Mouse (Mus musculus) ES-Bruce4 (cell line): Measurements from ENCODE around the gene Ptpro.

Source experiments
- CTCF ChIP-seq: IDR thresholded peaks from one replicate; pipeline ENCODE4 v1.8.1; 2011; ENCODE audit warnings: low read depth, low read length
- EP300 ChIP-seq: IDR thresholded peaks from 2 replicates; pipeline ENCODE4 v1.6.1; 2011; ENCODE audit warnings: low read depth, low read length; ENCODE audit not compliant: insufficient read depth

DNA sequence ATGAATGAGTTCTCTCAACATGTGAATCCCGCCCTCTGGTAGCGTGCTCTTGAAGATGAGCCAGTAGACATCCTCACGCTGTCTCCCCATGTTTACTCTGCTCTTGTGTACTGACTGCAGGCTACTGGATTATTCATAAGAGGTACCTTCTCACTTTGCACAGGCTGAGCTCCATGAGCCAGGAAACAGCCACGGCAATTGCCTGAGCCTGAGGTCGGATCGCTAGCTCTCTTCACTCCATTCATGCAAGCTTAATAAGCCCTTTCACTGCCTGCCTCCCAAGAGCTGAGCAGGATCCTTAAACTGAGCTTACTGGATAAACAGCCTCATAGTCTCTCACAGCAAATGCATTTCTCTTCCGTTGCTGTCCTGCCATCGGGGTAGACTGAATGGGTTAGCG lies 220.0 kb downstream of the Ptpro start:
- TF ChIP-seq CTCF (no peak), EP300 (no peak)
